Mouse (Mus musculus) WW6 (cell line): ENCODE measurements around the gene Tmem30c.
A peak's percentile ranks its signal among the peaks of the same experiment; 100 is the strongest.

ENCODE experiments used
- DNase-seq: peaks from one replicate; pipeline ENCODE4 v3.0.0-alpha.2; 2013; ENCODE audit warnings: low read depth, low spot score

Tmem30c gene

DNA sequence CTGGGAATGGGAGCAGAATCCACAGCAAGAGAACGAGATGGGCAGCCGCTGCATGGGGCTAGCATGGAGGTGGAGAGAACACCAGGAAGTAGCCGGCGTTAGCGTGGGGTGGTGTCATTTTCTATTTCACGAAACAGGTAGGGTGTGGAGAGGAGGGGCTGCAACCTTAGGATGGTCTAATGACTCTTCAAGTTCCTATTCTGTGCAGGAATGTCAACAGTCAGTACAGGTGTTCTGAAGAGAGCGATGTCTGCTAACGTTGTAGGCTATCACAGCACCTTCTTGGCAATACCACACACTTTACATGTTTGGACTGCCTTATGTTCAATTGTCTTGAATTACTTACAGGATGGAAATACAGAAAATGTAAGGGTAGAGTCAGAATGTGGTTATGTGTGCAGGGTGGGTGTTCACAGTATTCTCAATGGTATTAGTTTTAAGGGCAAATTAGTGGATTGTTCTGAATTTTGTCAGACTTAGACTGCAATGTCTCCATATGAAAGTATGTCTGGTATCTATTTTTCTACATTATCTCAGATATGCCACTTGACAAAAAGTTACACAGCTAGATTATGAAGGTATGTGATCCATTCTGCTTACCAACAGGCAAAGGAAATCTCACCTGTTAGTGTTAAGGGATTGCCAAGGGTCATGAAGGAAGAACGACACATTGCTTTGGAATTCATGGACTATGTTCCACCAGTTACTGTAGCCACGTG lies 2.7 kb upstream of the Tmem30c start:
- no peak for DNase-seq

DNA sequence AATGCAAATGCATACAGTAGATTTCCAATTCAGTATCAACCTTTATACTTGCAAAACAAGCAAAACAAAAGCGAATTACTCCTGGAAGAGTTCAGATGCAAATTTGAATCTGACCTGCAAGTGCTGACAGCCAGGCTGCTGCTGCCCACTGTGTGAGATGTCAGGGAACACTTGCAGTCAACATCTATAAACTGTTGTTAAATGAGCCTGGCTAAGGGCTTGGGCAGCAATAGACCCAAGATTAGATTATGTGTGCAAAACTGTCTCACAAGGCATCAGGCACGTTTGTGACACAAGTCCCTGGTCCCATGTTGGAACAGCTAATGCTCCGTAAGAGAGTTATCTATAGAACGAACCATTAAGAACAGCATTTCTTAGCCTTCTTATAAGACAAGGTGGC lies 369 bp downstream of the Tmem30c start:
- no peak for DNase-seq

DNA sequence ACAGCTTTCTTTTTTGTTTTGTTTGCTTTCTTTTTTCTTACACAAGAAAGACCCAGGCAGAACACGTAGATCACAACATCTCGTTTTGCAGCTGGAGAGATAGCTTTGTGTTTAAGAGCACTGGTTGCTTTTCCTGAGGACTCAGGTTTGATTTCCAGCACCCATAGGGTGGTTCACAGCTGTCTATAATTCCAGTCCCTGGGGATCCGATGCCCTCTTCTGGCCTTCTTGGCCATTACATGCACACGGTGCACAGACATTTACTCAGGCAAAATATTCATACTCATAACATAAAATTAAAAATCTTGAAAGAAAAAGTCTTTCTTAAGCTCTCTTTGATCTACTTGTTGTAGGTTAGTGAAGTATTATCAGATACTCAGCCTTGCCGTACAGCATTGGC lies 969 bp downstream of the Tmem30c start:
- DNase-seq, result no peak

DNA sequence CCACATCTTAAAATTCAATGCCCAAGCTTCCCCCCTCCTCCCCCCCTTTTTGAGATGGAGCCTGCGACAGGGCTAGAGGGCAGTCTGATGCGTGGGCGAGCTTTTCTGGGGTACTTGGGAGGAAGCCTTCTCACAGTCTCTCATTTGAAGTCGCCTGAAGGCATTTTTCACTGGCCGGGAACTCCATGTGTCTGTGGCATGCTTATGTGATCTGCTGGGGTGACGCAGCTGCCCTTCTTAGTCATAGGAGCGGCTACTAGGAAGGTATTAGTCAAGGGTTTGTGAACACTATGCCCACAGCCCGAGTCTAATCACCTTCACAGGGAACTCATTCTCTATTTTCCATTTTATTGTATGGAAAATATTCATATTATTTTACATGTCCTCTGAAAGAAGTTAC lies 11.2 kb downstream of the Tmem30c start:
- DNase-seq, result no peak

DNA sequence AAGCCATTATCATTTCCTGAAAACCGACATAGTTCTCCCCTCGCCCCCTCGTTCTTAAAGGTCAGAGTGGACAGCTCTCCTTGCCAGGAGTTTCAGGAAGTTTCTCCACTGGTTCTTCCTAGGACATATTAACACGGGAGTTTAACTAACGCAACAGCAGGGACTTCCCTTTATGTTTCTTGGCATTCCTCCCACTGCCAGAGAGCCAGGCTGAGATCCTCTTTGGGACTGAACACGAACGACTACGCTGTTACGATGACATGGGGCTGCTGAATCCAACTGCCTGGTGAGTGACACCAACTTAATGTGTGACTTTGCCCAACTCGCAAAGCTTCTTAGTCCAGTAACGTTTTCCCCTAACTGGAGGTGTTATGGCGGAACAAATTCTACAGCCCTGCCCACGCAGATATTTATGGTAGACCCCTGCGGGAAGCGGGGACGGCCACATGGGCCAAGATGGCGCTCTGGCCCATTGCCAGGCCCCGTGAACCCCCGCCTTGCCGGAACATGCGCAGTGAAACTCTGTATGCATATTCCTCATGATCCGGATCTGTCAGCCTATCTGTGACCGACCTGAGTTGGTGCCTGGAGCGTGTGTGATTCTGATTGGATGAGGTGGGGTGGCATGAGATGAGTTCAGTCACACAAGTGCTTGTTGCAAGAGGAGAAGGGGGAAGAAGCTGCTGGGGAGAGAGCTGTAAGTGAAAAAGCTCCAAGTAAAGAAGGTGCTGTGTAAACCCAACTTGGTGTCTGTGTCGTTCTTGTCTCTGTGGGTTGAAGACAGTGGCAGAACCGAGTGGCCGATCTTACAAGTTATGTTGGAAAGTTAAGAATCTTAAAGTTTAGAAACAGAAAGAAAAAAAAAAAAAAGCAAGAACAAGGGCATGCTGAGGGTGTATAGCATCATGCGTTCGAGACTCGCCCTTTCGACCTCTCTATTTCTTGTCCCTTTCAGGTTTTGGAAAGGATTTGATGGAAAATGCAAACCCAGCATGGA lies 12.1 kb downstream of the Tmem30c start:
- peak; percentile 24 for DNase-seq

DNA sequence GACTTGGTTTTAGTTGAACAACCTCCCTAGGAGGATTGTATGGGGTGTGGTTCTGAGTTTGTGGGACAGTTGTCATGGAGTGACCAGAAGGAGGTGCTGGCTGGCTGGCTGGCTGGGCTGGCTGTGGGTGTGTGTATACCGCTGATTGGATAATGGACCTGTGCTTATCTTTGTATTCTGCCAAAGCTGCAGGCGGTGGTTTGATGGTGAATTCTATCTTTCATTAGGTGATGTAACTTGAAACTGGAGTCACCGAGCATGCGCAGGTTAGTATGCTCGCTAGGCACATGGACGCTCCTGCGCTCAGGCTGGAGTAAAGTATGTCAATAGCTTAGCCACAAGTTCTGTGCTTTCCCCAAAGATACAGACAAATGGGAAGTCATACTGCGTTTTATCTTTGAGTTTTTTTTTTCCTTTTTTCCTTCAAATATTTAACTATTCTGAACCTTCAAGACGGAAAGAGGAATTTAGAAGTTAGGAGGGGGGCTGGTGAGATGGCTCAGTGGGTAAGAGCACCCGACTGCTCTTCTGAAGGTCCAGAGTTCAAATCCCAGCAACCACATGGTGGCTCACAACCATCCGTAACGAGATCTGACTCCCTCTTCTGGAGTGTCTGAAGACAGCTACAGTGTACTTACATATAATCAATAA lies 13.6 kb downstream of the Tmem30c start:
- no peak for DNase-seq

DNA sequence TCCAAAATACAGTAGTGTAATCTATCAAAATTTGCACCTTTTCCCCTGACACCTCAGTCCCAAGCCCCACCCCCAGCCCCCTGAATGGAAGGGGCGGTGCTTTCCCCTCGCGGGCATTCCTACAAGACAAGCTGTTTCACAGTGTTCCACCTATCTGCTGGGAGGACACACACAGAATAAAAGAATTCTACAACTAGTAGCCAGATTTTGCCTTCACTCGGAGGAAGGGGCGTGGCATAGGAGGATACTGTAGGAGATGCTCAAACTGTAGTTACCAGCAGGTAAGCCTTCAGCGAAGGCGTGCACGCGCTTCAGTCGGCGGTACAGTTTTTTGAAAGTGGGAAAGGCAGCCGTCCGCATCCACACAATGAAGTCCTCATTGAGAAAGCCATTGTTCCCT lies 22.9 kb downstream of the Tmem30c start:
- DNase-seq, result no peak

DNA sequence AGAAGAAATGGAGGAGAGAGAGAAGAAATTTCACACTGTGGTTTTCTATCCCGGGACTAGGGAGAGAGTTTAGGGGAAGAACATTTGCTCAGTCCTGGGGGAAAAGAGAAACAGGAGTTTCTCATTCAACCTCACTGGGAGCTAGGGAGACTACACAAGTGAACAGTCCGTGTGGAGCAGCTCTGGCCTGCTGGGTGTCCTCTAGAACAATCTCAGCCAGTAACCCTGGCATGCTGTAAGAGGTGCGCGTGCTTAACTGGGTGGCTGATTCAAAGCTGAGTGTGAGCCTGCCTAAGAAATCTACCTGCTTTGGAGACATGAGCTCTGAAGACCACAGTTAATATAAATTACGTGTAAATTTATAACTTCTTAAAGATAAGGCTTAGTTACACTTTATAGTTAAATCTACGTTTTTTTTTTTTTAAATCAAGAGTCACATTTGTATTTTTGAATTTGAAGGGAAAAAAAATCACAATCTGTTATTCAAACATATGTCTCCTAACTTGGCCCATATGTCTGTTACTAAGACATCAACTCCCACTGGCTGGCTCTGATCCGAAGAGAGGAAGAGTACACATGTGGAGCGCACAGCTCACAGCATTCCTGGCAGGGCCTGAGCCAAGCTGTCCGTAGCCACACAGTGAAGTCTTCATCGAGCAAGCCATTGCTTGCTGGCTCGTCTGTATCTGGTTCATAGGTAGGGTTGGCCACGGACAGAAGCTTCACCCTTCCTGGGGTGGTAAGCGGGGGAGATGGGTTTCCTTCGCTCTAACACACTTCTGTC lies 24.4 kb downstream of the Tmem30c start:
- no peak for DNase-seq

DNA sequence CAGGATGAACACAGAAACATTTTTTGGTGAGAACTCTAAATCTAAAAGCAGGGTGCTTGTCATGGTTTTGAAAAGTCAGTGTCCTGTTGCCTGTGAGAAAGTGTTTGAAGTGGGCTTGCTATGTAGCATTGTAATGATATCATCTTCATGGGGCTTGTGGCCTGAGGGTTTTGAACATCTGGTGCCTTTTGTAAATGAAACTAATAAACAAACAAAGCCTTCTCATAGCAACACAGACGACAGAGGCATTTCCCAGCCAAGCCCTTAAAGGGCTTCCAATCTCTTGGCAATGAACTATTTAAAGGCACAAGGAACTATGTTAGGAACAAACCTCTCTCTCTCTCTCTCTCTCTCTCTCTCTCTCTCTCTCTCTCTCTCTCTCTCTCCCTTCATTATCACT lies 25.6 kb downstream of the Tmem30c start:
- no peak for DNase-seq

DNA sequence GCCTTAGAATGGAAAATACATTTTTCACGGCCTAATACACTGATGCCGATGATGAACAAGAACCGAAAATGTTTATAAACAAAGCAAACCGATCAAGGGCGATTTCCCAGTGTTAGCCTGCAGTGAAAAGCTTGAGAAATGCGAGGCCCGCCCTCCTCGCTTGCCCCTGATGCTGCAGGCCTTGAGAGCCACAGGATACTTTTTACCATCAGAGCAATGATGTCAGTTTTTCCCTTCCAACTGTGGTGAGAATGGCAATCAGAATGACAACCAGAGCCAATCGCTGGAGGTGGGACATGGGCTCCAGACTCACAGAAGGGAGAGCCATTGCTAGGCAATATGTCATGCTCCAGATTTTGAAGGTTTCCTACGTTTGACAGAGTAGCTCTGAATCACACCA lies 32.5 kb downstream of the Tmem30c start:
- no peak for DNase-seq

DNA sequence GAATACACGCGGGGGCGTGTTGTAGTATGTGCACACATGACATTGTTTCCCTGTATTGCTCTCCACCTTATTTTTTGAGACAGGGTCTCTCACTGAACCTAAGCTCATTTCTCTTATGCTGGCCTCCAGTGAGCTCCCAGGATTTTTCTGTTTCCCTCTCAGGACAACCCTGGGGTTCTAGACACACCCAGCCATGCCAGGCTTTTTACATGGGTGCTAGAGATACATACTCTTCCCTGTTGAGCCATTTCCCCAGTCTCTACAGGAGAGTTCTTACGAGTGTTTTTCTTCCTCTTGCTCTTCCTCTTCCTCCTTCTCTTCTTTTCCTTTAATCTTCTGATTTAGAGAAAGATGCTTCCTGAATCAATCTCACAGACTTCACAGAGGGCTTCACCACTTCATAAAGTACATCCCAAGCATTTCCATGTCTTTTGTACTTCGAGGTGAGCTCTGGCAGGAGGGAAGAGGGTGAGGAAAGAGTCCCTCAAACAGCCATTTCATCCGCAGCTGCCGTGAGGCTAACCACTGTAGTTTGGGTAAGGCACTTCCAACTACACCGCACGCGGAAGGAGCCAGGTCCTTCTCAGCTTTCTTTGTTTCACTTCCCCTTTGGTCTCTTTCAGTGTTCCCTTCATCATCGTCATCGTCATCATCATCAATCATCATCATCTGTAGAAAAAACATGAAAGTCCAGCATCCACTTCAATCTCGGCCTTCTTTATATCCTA lies 33.1 kb downstream of the Tmem30c start:
- DNase-seq, result no peak

DNA sequence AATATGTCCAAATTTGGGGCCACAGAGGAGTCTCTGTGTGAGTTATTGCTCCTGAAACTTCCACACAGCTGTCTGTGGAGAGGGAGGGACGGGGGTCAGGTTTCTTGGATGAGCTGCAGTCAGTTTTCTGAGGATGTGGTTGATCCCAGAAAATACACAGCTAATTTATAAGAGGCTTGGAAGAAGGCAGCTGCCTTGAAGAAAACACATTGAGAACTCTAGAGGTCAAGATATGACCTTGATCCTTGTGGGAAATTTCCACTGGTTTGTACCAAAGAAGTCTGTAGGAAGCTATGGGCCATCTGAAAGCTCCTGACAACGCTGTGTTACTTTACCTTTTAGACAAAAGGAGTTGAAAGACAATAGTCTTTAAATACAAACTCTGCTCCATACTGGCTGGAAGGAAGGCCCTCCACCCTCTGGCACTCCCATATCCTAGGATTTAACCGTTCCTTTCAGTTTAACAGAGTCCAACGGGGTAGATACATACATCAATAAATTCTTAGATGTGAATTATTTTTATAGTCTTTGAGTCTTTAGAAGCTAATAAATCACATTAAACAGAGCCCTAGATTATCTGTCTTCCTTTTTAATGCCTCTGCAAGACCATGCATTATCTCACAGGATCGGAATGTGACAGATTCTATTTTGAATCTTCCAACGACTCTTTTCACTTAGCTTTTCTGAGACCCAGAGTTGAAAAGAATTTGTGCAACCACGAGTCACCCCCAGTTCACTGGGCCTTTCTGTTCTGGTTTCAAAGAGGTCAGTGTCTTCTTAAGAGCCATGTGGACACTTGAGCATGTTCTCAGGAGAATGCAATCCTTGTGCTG lies 40.9 kb downstream of the Tmem30c start:
- DNase-seq, result no peak

DNA sequence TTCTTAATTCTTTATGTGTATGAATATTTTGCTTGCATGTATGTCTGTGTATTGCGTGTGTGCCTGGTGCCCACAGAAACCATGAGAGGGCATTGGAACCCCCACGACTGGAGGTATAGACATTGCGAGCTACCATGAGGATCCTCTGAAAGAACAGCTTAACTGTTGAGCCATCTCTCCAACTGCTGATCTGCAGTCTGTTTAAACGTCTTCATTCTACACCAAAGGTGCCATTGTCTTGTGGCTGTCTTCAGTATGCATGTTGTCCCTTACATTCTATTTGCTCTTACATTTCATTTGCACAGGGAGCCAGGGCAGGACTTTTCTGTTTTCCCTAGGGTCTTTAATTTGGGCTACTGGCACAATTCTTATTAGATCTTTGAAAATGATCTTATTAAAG lies 41.7 kb downstream of the Tmem30c start:
- DNase-seq, result no peak

DNA sequence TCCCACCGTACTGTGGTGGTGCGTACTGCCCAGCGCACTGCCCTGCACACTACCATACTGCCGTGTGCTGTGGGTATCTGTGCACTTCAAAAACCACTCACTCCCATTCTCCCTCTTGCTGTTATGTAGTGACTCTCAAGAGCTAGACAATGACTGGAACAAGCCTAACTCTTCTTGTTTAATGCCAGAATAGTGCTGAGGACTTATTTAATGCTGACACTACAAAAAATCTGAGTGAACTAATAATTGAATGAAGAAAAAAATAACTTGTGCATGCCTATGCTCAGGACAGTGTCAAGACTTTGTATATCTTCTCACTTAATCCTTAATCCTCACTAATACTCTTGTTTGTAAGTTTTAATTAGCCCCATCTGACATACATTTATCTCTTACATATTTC lies 45.2 kb downstream of the Tmem30c start:
- no peak for DNase-seq

DNA sequence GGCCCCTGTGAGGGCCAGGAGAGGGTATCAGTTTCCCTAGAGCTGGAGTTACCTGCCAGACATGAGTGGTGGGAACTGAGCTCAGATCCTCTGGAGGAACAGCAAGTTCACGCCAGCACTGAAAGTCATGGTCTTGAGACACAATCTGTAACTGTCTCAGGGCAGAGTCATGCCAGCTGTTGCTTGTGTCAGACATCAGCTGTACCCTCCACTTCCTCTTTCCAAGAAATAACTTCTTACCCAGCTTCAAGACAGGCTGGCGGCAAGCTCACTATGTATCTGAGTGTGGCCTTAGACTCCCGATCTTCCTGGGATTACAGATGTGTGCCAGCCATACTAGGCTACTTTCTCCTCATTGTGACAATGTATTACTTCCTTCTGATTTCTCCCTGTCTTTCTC lies 46.1 kb downstream of the Tmem30c start:
- no peak for DNase-seq

DNA sequence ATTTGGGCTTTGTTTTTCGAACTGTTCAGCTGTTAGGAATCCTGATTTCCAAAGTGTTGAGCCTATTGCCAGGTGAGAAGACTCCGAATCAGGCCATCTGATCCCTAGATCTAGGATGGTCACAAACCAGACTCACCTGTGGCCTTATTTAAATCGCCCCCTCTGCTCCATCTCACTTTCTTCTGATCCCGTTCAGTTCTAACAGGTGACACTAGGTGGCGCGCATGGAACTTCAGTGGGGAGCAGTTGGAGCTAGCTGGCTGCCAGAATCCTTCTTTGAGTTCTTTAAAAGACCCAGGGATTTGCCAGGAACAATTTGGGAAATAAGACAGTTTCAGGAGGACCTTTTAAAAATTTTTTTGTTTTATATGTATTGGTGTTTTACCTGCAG lies 48.8 kb downstream of the Tmem30c start:
- DNase-seq, result peak; percentile 65

DNA sequence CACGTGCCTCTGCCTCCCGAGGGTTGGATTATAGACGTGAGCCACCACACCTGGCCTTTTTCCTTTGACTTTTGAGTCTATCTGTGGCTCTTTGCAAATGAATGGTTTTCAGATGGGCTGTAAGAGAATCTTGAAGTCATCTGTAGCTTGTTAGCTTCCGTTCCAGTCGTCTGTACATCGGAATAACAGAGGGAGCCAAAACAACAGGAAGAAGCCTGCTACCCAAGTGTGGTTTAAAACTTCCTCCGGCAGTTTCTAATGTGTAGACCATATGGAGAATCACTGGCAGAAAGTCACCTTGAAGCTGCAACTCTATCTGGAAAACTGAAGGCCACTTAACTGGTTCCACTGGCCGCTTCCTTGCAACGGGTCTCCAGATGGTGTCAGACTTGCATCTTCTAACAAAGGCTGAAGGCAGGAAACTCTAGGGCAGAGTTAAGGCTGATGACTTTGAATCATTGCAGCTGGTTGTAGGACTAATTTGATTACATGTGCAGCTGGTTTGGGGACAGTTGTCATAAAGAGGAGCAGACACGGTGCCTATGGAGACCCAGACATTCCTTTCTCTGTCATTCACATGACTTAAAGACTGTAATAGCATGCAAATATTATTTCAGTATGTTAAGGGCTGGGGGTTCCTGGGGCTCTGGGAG lies 49.3 kb downstream of the Tmem30c start:
- DNase-seq, result peak; percentile 18

DNA sequence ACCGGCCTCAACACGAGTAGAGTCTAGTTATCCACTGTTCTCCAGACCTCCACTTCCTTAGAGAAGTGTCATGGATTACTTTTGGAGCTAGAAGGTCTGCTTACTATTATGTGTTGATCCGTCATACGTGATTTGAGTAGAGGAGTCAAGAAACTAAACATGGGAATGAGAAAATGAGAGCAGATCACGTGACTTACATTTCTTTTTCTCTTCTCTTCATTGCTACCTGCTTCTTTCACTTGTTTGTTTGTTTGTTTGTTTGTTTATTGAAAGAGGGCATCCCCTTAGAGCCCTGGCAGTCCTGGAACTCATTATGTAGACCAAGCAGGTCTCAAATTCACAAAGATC lies 49.8 kb downstream of the Tmem30c start:
- DNase-seq, result no peak

DNA sequence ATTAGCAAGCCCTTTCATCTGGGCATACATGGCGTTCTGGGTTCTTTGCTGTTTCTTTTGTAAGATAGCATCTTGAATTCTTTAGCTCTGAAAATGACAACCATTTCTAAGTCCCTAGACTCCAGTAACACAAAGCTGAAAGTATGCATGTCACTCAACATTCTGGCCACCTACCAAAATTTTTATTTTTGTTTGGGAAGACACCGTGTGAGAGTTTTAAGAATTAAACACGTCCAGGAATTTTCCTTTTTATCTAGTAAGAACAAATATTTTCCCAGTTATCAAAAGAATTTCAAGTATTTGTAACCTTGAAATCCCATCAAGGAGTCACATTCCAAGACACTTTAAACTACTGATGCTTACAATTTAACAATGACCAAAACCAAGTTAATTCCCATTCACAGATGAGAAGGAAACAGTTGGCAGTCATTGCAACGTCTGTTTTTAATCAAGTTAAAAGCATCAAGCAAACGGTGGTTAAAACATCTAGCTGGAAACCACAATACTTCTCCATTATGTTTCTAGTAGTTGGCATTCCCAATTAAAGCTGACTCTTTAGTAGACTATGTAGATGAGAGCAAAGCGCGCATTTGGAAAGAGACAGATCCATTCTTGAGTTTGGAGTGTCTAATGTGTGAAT lies 56.7 kb downstream of the Tmem30c start:
- DNase-seq, result no peak
